Mouse (Mus musculus): ENCODE measurements at regions not wholly inside any gene's neighbourhood (a gene's known extent, or its start where the extent isn't known, plus 50 kb on each side); places are given as distances from the start of the nearest gene placed in this dataset.

DNA sequence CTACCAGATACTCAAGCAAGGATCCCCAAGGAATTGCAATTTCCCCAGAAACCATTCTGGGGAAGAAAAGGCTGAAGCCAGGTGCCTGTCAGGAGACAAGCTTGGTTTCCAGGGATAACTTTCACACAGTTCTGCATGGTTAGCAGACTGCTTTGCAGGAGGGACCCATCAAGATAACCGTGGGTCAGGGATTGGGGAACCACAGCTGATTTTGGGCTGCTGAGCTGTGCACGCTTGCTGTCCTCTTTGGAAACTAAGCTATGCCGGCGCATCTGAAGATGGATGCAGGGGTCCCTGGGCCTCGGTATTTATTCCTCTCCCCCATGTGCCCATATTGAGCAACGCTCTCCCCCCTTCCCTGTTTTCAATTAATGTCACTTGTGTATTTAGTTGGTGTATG, 151.1 kb downstream of the Qrsl1 start:
- no peak for DNase-seq

- DNase-seq, result peak; percentile 33 to 42
These were observed 150.7 kb downstream of the Qrsl1 start for GRCm38 (mm10) chr10:43750854-43751253.

- DNase-seq, result peak; percentile 94 to 96
These were observed 149.5 kb downstream of the Qrsl1 start for GRCm38 (mm10) chr10:43751881-43752675.

GRCm38 (mm10) chr10:43756881-43757565, 144.5 kb downstream of the Qrsl1 start:
- DNase-seq, result no peak

DNA sequence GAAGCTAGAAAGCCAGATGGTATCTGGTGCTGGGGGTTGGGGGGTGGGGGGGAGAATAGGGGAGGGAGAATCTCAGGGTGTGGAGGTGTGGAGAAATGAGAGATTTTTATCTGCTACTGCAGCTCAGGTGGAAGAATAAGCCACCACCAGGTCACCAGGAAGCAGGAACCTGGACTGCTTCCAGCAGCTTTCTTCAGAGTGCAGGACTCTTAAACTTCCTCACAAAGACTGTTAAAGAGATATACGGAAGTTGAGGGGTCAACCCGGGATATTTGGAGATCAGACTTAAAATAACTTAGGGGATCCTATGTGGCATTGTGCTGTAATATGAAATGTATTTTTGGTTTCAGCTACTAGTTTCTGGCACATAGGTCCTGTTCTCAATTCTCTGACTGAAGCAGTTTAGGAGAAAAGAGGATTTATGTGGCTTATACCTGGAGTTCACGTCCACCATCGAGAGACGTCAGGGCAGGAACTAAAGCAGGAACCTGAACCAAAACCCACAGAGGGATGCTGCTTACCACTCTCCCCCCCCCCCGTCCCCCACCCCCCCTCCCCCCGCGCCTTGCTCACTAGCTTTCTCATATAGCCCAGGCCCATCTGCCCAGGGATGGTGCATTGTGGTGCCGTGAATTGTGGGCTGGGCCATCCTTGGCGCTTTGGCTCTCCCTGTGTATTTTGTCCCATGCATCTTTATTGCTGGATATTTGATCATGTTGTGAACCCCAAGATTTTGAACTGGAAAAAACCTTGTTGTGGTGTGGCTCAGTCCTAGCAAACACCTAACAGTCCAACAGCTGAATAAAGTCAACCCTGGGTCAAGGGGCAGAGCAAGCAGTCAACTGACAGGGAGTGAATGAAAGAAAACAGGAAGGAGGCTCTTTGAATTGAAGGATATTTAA, 143.2 kb downstream of the Qrsl1 start:
- peak; percentile 78 to 79 for DNase-seq

DNA sequence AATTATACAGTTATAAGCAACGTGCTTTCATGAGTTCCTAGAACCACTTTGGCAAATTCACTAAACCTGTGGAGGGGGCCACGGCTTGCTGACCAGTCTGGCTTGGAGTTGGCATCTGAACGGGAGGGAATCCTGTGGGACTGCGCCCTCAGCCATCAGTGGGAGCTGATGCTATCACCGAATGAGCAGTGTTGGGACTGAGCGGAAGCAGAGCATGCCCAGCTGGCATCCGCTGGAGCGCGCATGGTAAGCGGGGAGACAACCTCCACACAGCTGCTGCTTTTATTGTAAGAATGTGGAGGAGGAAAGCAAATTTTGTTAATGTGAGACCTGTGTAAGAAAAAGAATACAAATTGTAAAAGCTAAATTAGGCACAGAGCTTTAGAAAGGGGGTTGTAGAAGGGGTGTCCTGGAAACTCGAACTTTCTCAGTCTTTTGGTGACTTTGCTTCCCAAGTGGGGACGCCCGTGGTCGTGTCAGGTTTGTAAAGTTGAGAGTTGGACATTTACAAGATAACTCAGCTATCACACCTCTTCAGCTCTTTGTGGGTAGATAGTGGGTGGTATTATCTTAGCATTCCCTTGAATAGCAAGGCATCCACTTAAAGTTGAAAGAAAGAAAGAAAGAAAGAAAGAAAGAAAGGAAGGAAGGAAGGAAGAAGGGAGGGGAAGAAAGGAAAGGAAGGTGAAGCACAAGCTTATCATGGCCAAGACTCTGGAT, 142.2 kb downstream of the Qrsl1 start:
- peak in 1 of 2 experiments; percentile 34 for DNase-seq

DNA sequence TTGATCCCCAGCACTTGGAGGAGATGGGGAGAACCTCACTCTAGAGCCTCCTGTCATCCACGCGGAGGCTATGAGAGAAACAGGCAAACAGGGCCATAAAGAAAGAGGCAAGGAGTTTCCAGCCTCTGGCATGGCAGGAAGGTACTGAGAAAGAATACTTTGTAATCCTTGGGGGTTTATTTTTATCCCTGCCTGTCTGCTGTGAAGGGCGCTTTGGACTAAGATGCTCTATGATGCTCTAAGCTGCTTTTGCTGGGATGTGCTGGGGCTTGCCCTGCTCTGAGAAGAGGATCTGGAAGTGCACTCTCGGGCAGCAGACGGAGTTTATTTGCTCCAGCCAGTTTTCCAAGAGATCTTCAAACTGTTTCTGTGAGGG, 141.7 kb downstream of the Qrsl1 start:
- DNase-seq, result no peak

GRCm38 (mm10) chr10:43761979-43762570, 139.5 kb downstream of the Qrsl1 start:
- DNase-seq, result no peak

- DNase-seq, result no peak
These were observed 137.0 kb downstream of the Qrsl1 start for GRCm38 (mm10) chr10:43764581-43764980.

DNA sequence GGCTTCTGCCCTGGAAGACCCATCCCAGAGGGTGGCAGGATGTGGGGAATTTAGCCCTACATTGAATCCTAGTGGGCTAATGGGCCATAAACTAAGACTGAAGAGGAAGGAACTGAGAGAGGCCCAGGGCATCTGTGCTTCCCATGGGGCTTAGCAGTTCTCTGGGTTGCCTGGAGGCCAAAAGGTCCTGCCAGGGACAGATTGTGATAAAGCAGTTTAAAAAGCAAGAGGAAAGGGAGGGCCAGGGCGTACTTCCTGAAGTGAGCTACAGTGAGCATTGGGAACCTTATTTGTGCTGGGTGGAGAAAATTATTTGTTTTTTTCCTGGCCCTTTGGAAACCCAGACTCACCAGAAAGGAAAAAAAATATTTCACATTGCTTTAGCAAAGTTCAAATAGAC, 136.3 kb downstream of the Qrsl1 start:
- peak; percentile 54 to 82 for DNase-seq

DNA sequence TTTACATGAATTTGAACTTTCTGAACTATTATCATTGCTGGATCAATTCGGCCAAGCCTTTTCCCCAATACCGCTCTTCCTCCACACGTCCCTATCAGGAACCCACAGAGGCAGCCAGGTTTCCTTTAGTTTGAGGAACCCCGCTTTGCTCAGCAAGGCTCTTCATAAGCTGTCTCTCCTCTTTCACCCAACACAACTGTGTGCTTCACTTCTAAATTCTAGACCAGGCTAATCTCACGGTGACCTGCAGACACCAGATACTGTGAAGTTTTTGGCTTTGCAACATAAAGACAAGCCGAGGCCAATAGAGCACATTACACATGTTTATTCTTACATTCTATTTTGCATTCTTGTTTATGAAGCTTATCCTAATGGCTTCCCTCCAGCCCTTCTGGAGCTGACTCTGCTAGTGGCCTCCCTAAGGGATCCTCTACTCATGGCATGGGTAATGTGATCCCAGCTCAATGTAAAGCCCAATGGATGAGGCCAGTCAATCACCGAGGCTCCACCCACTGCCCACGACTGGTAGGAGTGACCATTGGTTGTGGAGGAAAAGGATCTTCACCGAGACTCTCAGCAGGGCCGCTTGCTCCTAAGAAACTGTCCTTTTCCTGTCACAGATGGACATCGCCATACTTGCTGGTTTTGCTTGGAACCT, 135.6 kb downstream of the Qrsl1 start:
- DNase-seq, result no peak

GRCm38 (mm10) chr10:43767961-43768726, 133.4 kb downstream of the Qrsl1 start:
- no peak for DNase-seq

- DNase-seq, result no peak
These were observed 132.5 kb downstream of the Qrsl1 start for GRCm38 (mm10) chr10:43769026-43769425.

DNA sequence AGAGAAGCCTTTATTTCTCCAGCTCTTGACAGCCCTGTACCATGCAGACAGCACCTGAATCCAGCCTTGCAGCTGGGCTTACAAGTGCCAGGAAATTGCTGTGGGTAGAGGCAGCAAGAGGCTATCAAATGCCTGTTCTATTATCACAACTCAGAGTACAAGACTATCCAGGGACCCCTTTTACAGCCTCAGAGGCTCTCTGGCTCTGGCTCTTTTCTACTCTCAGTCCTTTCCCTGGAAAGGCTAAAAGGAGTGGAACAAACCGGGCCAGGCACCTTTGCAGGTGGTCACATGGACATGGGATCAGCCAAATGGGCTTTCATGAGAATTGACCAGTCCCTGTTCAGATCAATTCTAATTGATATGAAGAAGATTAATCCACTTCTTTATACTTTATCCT, 125.7 kb downstream of the Qrsl1 start:
- no peak for DNase-seq

DNA sequence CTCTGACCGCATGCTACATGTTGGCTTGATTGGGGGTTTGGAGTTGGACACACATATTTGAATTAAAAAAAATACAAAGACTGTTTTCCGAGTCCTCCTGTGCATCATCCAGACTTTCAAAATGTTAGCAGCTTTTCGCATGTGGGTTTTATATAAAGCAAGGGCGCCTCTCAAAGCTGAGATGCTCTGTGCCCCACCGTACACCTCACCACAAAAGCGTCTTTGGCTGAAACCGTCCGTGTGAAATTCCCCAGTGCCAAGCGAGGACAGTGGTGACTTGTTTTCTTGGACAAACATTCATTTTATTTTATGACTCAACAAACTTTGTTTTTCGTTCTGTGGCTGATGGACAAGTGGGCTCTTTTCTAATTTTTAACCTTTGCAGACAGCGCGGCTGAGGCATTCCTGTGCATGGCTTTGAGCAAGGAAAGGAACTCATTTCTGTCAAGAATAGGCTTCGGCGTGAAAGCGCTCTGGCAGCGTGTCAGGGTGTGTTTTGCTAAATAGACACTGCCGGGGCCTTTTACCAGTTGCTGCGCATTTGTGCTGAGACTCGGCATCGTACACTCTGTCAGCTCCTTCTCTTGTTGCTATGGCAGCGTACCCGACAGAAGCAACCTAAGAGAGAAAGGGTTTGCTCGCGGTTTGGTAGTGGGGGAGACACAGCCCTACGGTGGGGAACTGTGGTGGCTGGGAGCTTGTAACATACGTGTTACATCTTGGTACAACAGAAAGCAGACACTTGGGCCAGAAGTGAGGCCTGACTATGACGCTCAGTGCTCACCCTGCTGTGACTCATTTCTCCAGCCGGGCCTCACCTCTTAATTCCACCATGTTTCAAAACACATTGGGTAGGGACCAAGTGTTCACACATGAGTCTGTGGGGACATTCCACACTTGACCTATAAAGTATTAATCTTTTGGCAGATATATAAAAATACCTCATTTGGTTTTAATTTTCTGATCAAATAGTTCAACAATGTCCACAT, 123.6 kb downstream of the Qrsl1 start:
- DNase-seq, result no peak

DNA sequence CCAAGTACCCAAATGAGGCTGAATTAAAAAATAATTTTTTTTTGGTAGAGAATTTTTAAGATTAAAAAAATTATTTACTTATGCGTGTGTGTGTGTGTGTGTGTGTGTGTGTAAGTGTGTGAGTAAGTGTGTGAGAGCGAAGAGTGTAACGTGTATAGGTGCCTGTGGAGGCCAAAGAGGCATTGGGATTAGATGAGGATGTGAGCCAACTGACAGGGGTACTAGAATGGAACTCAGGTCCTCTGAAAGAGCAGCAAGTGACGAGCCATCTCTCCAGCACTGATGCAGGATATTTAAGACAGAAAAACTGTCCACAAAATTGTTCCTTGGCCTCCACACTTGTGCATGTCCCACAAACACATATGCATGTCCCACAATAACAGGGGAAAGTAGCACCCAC, 121.0 kb downstream of the Qrsl1 start:
- DNase-seq, result no peak

DNA sequence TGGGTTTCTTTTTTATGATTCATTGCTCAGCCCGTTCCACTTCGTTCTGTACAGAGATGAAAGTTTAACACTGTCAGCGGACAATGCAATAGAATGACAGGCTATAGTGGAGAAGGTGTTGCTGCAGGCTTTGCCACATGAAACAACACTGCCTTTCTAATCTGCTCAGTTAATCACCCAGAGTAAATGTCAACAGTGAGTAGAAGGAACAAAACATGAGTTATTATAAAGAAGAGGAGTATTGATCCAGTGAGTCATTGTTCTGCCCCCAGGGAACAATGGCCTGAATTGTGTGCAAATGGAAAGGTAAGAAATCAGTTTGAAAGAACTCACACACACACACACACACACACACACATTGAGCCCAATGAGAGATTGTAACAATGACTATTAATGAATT, 118.2 kb downstream of the Qrsl1 start:
- no peak for DNase-seq

GRCm38 (mm10) chr10:43790780-43791179, 110.8 kb downstream of the Qrsl1 start:
- DNase-seq, result no peak

DNA sequence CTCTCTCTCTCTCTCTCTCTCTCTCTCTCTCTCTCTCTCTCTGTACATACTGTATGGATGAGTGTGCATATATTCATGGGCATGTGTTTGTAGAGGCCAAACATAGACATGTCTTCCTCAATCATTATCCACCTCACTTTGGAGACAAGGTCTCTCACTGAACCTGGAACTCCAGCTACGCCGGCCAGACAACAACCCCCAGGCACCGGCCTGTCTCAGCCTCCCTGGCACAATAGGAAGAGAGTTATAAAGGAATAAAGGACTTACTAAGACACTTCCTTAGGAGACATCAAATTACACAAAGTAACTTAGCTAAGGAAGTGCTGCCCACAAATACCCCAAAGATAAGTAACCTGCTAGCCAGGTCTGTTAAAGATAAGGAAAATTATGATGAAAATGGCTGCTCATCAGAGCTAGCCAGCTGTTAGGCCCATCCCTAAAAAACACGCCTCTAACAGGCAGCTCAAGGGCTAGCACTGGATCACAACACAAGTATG, 110.0 kb downstream of the Qrsl1 start:
- no peak for DNase-seq

Data from kidney, postnatal 36 days (tissue).